Mouse (Mus musculus): ENCODE data around the gene Ctdsp2.

The Ctdsp2 gene

GRCm38 (mm10) chr10:126963821-126964220 is 14.7 kb upstream of the Ctdsp2 start:
- no peak for DNase-seq

- no peak for DNase-seq
Measured at GRCm38 (mm10) chr10:126971363-126972050, 7.0 kb upstream of the Ctdsp2 start.

DNA sequence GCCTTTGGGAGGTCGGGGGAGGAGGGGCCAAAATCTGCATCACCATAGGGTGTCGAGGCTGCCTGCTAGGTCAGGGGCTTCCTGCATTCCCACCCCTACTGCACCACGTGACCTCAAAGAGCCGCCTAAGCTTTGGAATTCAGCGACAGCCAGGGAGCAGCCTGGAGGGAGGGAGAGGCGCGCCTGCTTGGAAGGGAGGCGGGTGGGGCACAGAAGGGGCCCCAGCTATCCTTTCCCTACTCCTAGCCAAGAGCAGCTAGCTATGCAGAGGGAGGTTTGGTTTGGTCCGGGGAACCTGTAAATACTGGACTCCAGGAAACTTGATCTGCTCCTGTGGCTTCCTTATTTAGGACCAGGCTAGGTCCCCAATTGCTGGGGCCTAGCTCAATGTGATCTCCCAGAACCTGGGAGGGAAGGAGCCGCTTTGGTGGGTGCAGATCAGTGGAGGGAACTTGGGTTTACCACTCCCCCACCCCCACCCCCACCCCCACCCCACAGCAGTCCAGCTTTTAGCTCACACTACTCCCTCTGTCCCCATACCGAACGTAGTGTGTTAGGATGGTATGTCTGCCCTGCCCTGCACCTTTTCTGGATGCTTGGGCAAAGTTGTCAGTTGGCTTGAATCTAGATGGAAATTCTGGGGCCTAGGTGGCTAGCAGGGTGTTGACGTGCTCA is 6.3 kb upstream of the Ctdsp2 start:
- peak; percentile 88 for DNase-seq

DNA sequence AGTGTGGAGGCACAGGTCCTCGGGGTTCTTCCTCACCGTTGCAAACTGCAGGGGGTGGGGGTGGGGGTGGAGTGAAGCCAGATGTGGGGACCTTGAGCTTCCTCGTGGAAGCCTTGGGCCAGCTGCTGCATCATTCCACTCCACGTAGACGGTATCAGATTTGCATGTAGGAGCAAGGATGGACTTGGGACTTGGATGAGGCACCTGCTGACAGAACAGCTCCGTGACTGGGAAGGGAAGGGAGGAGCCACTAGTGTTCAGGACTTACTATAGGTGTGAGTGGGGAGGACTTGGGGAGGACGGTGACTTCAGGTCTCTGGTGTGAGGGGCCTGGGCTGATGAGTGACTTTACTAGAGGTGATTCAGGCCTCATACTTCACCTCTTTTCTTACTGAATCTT is 5.5 kb upstream of the Ctdsp2 start:
- DNase-seq, result no peak

GRCm38 (mm10) chr10:126975706-126976105 is 2.8 kb upstream of the Ctdsp2 start:
- no peak for DNase-seq

- DNase-seq, result no peak
Measured at GRCm38 (mm10) chr10:126977076-126977475, 1.4 kb upstream of the Ctdsp2 start.

- peak; percentile 89 for DNase-seq
Measured at GRCm38 (mm10) chr10:126979121-126979635, 661 bp downstream of the Ctdsp2 start.

GRCm38 (mm10) chr10:126979636-126980151 is 1.2 kb downstream of the Ctdsp2 start:
- DNase-seq, result peak; percentile 55

- peak; percentile 62 for DNase-seq
Measured at GRCm38 (mm10) chr10:126980221-126980932, 1.9 kb downstream of the Ctdsp2 start.

- DNase-seq, result no peak
Measured at GRCm38 (mm10) chr10:126980933-126981530, 2.5 kb downstream of the Ctdsp2 start.

GRCm38 (mm10) chr10:126981746-126982145 is 3.2 kb downstream of the Ctdsp2 start:
- no peak for DNase-seq

GRCm38 (mm10) chr10:126983193-126983725 is 4.7 kb downstream of the Ctdsp2 start:
- DNase-seq, result no peak

DNA sequence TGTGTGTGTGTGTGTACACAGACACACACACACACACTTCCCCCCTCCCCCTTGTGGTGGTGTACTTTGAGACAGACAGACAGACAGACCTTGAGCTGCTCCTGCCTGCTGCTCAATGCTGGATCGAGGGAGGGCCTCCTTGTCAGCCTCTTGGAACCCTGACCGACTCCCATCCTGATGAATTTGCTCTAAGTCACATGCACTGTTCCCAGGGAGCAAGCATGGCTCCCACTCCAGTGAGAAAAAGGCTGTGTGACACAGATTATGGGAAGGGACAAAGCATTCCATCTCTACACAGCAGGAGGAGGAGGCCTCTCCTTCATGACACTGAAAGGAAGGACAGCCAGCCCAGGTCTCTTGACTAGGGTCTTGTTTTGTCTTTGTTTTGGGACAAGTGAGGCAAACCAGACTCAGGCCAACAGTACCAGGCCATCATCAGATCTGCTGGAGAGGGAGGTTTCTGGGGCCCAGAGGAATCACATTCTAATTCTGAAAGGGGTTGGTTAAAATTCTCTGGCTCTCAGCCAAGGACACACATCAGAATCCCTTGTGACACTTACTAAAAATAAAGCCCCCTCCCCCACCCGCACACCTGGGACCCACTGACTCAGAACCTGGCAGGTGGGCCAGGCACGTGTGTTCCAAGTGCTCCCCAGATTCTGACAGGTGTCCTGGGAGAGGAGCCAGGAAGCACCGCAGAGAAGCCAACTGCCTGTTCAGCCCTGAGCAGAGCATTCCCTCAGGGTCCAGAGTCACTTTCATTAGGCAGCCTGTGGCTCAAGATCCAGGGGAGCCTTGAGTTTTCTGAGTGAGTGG is 5.9 kb downstream of the Ctdsp2 start:
- peak; percentile 54 for DNase-seq

DNA sequence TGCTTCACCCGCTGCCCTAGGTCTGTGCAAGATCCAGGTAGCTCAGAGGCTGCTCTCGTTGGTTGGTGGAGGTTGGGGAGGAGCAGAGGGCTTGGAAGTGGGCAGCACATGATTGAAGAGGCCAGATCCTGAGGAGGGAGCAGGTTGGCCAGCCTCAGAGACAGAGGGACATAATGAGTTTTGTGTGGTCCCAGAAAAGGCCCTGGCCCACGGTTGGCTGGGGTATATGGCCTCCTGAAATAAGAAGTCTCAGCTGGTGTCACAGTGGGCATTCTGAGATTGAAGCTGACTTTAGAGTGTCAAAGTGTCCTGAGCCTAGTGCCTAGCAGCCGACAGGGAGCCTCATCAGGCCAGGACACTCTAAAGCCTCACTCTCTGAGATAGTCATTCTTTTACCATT is 6.6 kb downstream of the Ctdsp2 start:
- DNase-seq, result no peak

GRCm38 (mm10) chr10:126985579-126985978 is 7.1 kb downstream of the Ctdsp2 start:
- DNase-seq, result no peak

DNA sequence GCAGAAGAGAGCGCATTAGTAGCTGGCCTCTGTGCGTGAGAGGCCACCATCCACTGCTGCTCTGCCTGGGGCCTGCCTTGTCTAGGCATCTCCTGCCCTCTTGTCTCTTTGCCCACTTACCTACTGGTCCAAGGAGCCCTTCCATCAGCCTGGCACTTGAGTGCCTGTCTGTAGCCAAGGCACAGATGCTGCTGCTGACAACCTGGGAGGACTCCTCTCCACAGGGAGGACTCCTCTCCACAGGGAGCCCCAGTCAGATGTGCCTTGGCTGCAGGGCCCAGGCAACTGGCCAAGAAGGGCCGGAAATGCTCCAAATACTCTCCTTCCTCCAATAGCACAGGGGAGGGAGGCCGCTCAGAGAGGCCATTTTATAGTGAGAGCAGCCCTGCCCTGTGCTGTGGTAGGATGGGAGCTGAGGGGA is 8.0 kb downstream of the Ctdsp2 start:
- peak; percentile 95 for DNase-seq

GRCm38 (mm10) chr10:126987183-126988118 is 8.9 kb downstream of the Ctdsp2 start:
- DNase-seq, result peak; percentile 23

- no peak for DNase-seq
Measured at GRCm38 (mm10) chr10:126988513-126989165, 10.1 kb downstream of the Ctdsp2 start.

- DNase-seq, result peak; percentile 95
Measured at GRCm38 (mm10) chr10:126990313-126991056, 12.0 kb downstream of the Ctdsp2 start.
